Mouse (Mus musculus) skeletal muscle tissue, adult 2 months (tissue): ENCODE results near the gene Adam8.

Source experiments
- DNase-seq: peaks from one replicate; pipeline ENCODE4 v3.0.0-alpha.2; 2012; ENCODE audit warnings: low read depth, low spot score

The Adam8 gene

DNA sequence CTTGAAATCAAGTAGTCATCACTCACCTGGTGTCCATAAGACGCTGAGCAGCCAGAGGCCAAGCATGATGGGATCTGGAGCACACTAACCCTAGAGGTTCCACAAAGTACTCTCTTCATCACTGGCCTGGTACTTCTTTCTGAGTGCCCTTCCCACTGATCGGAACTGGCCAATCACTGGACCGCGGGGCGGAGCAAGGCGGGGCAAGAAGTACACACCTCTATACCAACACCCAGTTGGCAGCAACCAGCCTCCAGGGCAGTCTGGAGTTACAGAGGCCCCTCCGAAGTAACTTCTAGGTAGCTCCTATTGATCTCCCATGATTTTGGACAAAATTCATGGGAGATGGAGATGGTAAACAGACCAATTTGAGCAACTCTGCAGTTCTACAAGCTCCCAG, at the start of gene Adam8:
TSS of gene Adam8 (minus strand) at position 157 of the 400 bp plus-strand sequence.
- DNase-seq = no peak

GRCm38 (mm10) chr7:140037171-140037555, 44.8 kb upstream of the Adam8 start:
- DNase-seq = no peak

GRCm38 (mm10) chr7:140036281-140037170, 44.2 kb upstream of the Adam8 start, which contains the start of the genes Zfp511 and Tubgcp2:
TSS of gene Zfp511 (plus strand) at chr7:140036391.
TSS of gene Tubgcp2 (minus strand) at chr7:140036669.
- DNase-seq = peak; percentile 90

DNA sequence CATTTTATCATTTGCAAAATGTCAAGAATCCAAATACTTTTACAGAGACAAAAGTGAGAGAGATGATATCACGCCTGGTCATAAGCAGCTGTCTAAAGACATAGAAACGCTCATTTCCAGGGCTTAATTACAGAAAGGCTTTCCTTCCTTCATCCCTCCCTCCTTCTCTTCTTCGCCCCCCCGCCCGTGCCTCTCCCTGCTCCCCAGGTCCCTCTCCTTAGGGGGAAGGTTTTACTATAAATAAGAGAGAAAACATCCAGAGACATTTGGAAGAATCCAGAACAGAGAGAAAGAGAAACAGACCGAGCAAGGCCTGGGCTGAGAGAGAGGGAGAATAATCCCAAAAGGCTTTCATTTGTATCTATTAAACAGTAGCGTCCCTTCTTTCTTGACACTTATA, 43.1 kb upstream of the Adam8 start:
- DNase-seq = no peak

DNA sequence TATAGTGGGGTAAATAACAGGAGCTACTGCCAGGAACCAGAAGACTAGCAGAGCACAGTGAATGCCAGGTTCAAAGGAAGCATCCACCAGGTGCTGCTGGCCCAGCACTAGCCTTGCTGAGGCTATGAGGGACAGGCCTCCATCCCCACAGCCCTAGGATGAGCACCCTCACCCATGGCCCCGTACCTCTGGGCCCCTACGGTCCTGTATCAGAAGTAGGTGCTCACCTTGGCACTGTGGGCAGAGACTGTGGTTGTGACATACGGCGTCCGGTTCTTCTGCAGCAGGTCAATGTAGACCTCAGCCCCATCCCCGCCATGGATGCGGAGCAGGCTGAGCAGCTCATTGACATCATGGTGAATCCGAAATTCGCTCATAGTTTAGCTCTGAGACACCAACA, 41.0 kb upstream of the Adam8 start:
- no peak for DNase-seq

DNA sequence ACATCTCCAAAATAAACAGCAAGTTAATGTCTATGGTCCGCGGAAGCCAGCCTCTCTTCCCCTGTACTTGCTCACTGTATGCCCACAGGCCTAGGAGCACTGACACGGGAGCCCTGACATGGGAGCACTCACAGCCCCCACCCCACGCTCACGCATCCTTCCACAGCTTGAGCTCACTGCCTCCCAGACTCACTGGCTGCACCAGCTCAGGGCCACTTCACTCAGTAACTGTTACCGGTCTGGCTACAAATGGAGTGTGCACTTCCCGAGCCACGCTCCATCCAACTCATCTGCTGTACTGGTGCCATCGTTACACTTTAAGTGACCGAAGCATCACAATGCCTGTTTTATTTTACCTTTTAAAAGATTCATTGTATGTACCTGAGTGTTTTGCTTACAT, 40.0 kb upstream of the Adam8 start:
- no peak for DNase-seq

- DNase-seq = no peak
Measured at GRCm38 (mm10) chr7:140031771-140032170, 39.4 kb upstream of the Adam8 start.

DNA sequence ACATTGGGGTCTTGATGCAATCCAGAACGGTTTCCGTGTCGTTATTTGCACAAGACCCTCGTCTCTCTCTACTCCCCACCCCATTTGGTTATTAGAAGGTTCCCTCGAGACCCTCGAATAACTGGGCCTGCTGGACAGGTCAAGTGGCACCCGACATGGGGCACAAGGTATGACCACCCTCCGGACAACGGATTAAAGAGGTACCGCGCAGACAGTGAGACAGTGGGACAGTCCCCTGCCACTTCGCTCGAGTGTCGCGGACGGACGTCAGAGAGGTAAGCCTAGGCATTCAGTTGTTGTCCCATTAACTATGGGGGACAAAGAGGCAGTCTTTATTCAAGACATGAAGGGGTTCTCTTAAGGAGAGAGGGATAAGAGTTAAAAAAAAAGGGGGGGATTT, 19.0 kb upstream of the Adam8 start:
- DNase-seq = no peak

DNA sequence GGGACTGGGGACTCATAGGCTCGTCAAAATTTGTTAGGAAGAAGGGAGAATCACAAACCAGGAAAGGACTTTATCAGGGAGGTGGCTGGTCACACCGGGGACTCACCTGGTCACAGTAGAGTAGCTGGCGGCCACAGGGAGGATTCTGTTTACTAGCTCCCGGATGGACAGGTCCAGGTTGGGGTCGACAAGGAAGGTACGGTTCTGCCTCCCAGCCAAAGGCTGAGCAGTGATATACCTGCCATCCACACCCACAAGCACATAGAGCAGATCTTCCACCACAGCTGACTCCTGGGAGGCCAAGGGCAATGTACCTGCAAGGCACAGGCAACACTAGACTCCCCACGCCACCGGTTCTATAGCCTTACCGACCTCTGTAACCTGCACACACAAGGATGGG, 15.4 kb upstream of the Adam8 start:
- DNase-seq = no peak

DNA sequence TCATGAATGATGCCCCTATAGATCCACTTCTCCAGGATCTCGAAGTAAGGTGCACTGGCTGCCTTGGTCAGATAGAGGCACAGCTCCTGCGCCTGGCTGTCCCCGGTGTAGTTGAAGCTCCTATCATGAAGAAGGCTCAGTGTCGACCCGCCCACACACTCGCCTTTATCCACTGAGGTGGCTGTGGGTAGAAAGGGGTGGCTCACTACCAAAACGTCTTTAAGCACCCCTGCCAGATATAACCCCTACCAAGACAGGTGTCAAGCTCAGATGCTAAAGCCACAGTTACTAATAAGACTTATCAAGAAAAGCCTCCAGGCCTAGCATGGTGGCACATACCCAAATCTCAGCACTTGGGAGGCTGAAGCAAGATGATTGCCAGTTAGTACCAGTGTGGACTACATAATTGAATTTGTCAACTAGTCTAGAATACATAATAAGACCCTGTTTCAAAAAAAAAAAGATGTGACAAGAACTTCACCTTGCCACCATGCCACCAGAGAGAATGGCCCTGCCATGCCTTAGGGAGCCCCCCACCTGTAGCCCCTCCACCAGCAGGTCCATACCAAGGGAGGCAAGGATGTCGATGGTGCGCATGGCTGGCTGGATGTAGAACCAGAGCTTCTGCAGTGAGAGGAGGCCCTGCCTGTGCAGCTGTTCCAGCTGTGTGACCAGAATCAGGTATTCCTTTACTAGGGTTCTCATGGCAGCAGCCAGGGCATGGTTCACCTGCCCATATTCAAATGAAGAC, 14.7 kb upstream of the Adam8 start:
- DNase-seq = no peak

- no peak for DNase-seq
Measured at GRCm38 (mm10) chr7:140004666-140005065, 12.3 kb upstream of the Adam8 start.

- no peak for DNase-seq
Measured at GRCm38 (mm10) chr7:140001086-140001740, 8.9 kb upstream of the Adam8 start.

- DNase-seq = no peak
Measured at GRCm38 (mm10) chr7:139998691-139999350, 6.5 kb upstream of the Adam8 start.

DNA sequence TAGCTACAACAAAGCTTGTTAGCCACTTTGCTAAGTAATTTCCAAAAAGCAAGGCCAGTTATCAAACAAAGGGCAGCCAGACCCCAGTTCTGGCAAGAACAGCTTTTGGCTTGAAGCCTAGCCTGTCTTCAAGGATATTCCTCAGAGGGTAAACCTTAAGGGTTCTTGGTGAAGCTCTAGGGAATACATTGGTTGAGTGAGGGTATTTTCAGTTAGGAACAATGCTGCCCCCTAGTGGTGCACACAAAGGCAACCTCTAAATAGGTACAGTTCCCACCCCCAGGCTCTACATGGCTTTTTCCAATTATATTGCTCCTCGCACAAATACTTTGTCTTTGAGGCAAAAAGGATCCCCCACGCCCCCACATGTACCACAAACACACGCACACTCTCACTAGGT, 2.3 kb upstream of the Adam8 start:
- DNase-seq = peak; percentile 51

DNA sequence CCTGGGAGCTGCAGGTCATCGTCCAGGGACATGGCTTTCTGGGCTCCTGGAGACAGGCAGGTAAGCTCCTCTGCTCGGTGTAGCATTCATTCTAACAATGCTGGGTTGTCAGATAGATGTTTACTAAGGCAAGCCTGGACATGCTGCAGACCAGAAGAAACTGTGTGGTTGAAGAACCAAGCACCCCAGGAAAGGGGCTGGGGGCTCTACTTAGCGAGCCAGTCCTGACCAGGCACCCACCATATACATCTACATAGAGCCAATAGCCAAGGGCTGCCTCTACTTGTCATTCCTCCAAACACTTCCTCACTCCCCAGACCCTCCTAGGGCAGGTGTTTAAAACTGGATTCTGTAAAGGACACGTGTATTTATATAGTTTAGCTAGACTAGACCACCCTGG, 1.8 kb upstream of the Adam8 start:
- no peak for DNase-seq

DNA sequence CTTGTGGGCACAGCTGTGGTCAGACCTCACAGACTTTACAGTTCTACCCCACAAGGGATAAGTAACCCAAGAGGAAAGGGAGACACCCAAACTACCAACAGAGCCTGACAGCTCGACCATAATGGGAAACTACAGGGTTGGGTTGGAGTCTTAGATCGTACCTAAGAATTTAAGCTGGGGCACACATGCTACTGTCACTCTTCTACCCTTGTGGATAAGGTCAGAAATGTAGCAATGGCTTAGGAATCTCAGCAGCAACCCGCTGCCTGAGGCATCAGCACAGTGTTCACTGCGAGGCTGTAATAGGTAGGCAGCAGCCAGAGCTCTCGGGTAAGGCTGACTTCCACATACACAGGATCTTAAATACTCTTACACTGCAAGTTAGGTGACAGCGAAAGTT, 1.2 kb upstream of the Adam8 start:
- DNase-seq = no peak

DNA sequence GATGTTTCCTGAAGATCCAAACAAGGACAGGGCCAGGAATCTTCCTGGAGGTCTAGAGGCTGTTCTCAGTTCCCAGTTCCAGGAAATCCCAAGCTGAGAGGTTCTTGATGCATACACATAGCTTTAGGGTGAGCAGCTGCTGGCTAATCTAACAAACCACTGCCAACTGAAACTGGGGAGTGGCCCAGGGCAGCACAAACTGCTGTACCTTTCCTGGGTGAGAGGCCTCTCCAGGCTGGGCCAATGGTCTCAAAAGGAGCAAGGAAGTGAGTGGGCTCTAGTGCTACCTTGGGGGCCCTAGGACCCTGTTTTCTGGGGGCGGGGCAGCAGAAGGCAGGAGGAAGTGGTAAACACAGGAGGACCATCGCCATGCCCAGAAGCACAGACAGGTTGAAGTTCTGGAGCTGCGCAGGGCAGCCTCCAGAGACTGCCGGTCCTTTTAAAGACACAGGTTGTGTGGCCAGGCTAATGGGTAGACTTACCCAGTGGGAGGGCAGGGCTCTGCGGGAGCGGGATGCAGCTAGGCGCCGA, 1.4 kb downstream of the Adam8 start:
- no peak for DNase-seq

DNA sequence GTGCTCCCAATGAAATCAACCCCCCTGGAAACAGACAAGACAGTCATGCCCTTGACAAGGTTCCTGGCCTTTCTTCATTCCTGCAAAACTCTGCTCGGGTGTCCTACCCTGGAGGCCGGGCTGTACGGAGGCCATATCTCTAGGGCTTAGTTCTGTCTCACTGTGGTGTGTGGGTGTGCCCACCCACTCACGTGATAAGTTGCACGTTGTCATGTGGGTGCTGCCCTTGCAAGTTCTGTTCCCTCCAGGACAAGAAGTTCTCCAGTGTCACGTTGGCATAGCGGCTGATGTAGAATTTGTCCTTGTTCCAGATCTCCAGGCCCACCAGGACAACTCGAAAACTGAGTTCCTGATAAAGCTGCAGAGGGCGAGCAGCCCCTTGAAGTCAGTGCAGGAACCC, 4.1 kb downstream of the Adam8 start:
- no peak for DNase-seq

DNA sequence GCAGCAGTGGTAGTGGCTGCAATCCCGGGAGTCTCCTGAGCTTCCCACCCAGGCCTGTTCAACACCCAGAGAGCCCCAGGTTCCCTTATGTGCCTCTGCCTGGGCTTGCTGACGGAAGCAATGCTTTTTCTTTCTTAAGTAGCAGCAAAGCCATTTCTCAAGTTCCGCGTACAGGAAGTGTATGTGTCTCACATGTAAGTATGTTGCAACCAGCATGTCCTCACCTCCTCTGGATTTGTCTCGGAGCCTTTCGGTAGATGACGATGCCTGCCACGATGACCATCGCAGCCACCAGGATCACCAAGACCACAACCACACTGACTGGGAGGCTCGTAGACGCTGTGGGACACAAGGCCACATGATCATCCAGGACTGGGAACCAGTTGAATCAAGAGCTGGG, 7.9 kb downstream of the Adam8 start:
- peak; percentile 22 for DNase-seq

- no peak for DNase-seq
Measured at GRCm38 (mm10) chr7:139982058-139982457, 10.3 kb downstream of the Adam8 start.

GRCm38 (mm10) chr7:139980778-139981177, 11.6 kb downstream of the Adam8 start:
- DNase-seq = no peak
